8 mouse cellular contexts compared by ENCODE assay signal in genomic region chr5:112179213-112180057, GRCm38 (mm10).
DNase-seq lines count a peak whose midpoint lies in the region; ATAC-seq and TF ChIP-seq lines count a peak whose summit lies in the region.

No protein-coding gene starts in this region.

- peak overlapping the region; percentile 38 for H3K4me3 ChIP-seq in heart, embryonic 13.5 days
- no peak overlapping the region for H3K4me3 ChIP-seq in limb, embryonic 11.5 days (ENCODE audit: low read depth, low read length)
- H3K4me3 ChIP-seq in midbrain, embryonic 12.5 days, result peak overlapping the region; percentile 4
- no peak overlapping the region for H3K4me3 ChIP-seq in thymus, adult 2 months (ENCODE audit: control insufficient read depth, insufficient read depth, low read length)

- TF ChIP-seq CTCF in thymus, adult 2 months (IDR thresholded peaks at IDR 0.05; ENCODE audit: borderline replicate concordance, control insufficient read depth, extremely low read depth, insufficient read depth, low read length, poor library complexity), result peak; percentile 49; the same call in 1 of the 2 replicates

- peaks cover 69% of the 10 kb centered on the region for H3K27me3 ChIP-seq in heart, embryonic 13.5 days (replicated peaks)
- H3K27me3 ChIP-seq in limb, embryonic 11.5 days (ENCODE audit: control insufficient read depth, insufficient read depth, low read length), result no peaks in the 10 kb centered on the region
- H3K27me3 ChIP-seq in midbrain, embryonic 12.5 days, result no peaks in the 10 kb centered on the region; the same call in none of the 2 replicates
- H3K27me3 ChIP-seq in thymus, adult 2 months (ENCODE audit: control insufficient read depth, insufficient read depth, low read length), result no peaks in the 10 kb centered on the region

- no peak overlapping the region for H3K27ac ChIP-seq in heart, embryonic 13.5 days (replicated peaks)
- H3K27ac ChIP-seq in limb, embryonic 11.5 days (replicated peaks; ENCODE audit: low read depth, low read length), result no peak overlapping the region
- no peak overlapping the region for H3K27ac ChIP-seq in midbrain, embryonic 12.5 days (replicated peaks)
- H3K27ac ChIP-seq in thymus, adult 2 months (ENCODE audit: control insufficient read depth, insufficient read depth, low read length), result no peak overlapping the region

- DNase-seq in adrenal gland, postnatal 10 days, result peak; percentile 22
- no peak for DNase-seq in adrenal gland, postnatal 4 days (ENCODE audit: low spot score in 2 of 2)
- peak; percentile 11 for DNase-seq in urinary bladder, postnatal 14 days (ENCODE audit: low spot score)
- DNase-seq in urinary bladder, postnatal 25 days (ENCODE audit: low spot score), result no peak
- DNase-seq in limb, embryonic 11.5 days (ENCODE audit: low spot score), result peak; percentile 74
- peak; percentile 41 for DNase-seq in thymus, adult 2 months

- peak overlapping the region; percentile 65 for H3K4me2 ChIP-seq in heart, embryonic 13.5 days
- H3K4me2 ChIP-seq in limb, embryonic 11.5 days (ENCODE audit: low read depth, severe bottlenecking), result peak overlapping the region; percentile 21; the same call in 1 of the 2 replicates
- peak overlapping the region; percentile 40 for H3K4me2 ChIP-seq in midbrain, embryonic 12.5 days (replicated peaks)

- no peaks in the 10 kb centered on the region for H3K9me3 ChIP-seq in heart, embryonic 13.5 days
- no peaks in the 10 kb centered on the region for H3K9me3 ChIP-seq in limb, embryonic 11.5 days (ENCODE audit: control insufficient read depth, low read length)
- no peaks in the 10 kb centered on the region for H3K9me3 ChIP-seq in midbrain, embryonic 12.5 days

- H3K4me1 ChIP-seq in heart, embryonic 13.5 days, result peaks cover 8% of the 10 kb centered on the region
- no peaks in the 10 kb centered on the region for H3K4me1 ChIP-seq in limb, embryonic 11.5 days (ENCODE audit: control insufficient read depth, insufficient read depth, low read length)
- peaks cover 20% of the 10 kb centered on the region for H3K4me1 ChIP-seq in midbrain, embryonic 12.5 days
- H3K4me1 ChIP-seq in thymus, adult 2 months (replicated peaks; ENCODE audit: control insufficient read depth, insufficient read depth, low read length), result no peaks in the 10 kb centered on the region

- peak overlapping the region; percentile 38 for H3K9ac ChIP-seq in heart, embryonic 13.5 days
- H3K9ac ChIP-seq in limb, embryonic 11.5 days (ENCODE audit: low read length), result no peak overlapping the region
- H3K9ac ChIP-seq in midbrain, embryonic 12.5 days (replicated peaks), result no peak overlapping the region

- H3K36me3 ChIP-seq in heart, embryonic 13.5 days, result no peaks in the 10 kb centered on the region
- H3K36me3 ChIP-seq in limb, embryonic 11.5 days (ENCODE audit: control insufficient read depth, insufficient read depth, low read length), result no peaks in the 10 kb centered on the region
- no peaks in the 10 kb centered on the region for H3K36me3 ChIP-seq in midbrain, embryonic 12.5 days
- H3K36me3 ChIP-seq in thymus, adult 2 months (ENCODE audit: control insufficient read depth, insufficient read depth, low read length), result no peaks in the 10 kb centered on the region

- 12% methylated on average over 25 of the region's 25 CpGs for WGBS in heart, embryonic 13.5 days
- 18% methylated on average over 25 of the region's 25 CpGs for WGBS in limb, embryonic 11.5 days
- 25% methylated on average over 25 of the region's 25 CpGs for WGBS in midbrain, embryonic 12.5 days
- WGBS in thymus, adult 2 months, result 6% methylated on average over 25 of the region's 25 CpGs

- no peak for TF ChIP-seq POLR2A in thymus, adult 2 months (IDR thresholded peaks at IDR 0.05; ENCODE audit: control insufficient read depth, extremely low read depth, insufficient read depth, low read length, poor library complexity)

- no peak for ATAC-seq in heart, embryonic 13.5 days (ENCODE audit: extremely low read depth, insufficient number of reproducible peaks, low FRiP score, low TSS enrichment)
- ATAC-seq in limb, embryonic 11.5 days (ENCODE audit: insufficient number of reproducible peaks, low FRiP score, low TSS enrichment, low read depth), result no peak
- ATAC-seq in midbrain, embryonic 12.5 days (ENCODE audit: low FRiP score, low read depth), result no peak

Comparison
In these comparisons a context has a peak if more than half of its experiments do, and no peak if none do; other contexts are left out.
1. DNase-seq: peak in adrenal gland, postnatal 10 days (single experiment), urinary bladder, postnatal 14 days (single experiment), limb, embryonic 11.5 days (single experiment) and thymus, adult 2 months (single experiment); none in adrenal gland, postnatal 4 days (0 of 2) and urinary bladder, postnatal 25 days (single experiment).
2. H3K4me3 ChIP-seq: peak in heart, embryonic 13.5 days (single experiment) and midbrain, embryonic 12.5 days (single experiment); none in limb, embryonic 11.5 days (single experiment) and thymus, adult 2 months (single experiment).
3. Peak in every context shown above with its lines, with median percentiles within 50 percentile points of each other: H3K4me2 ChIP-seq.